In genomic region chr11:101896546-101897361, GRCm38 (mm10) we compare ENCODE assay signal across 8 mouse cellular contexts. TPM values are rescaled to one million over a fixed set of nuclear protein-coding genes. Genes with fewer than 3 reads are reported as not detected.
DNase-seq lines count a peak whose midpoint lies in the region; ATAC-seq lines count a peak whose summit lies in the region.

No protein-coding gene starts in this region.

- no peaks in the 10 kb centered on the region for H3K36me3 ChIP-seq in heart, embryonic 11.5 days (ENCODE audit: control insufficient read depth, insufficient read depth, low read length)
- no peaks in the 10 kb centered on the region for H3K36me3 ChIP-seq in heart, embryonic 10.5 days
- no peaks in the 10 kb centered on the region for H3K36me3 ChIP-seq in stomach, embryonic 16.5 days (ENCODE audit: control insufficient read depth, insufficient read depth, low read length)

- no peaks in the 10 kb centered on the region for H3K9me3 ChIP-seq in heart, embryonic 11.5 days (replicated peaks; ENCODE audit: control insufficient read depth, low read length)
- H3K9me3 ChIP-seq in heart, embryonic 10.5 days, result 0 out of 2 replicates have a peak, but pooled peaks cover 5% of the 10 kb centered on the region
- H3K9me3 ChIP-seq in stomach, embryonic 16.5 days (replicated peaks; ENCODE audit: control insufficient read depth, low read length), result no peaks in the 10 kb centered on the region

- H3K4me1 ChIP-seq in heart, embryonic 11.5 days (ENCODE audit: control insufficient read depth, insufficient read depth, low read length), result peaks cover 12% of the 10 kb centered on the region
- H3K4me1 ChIP-seq in heart, embryonic 10.5 days, result peaks cover 55% of the 10 kb centered on the region
- peaks cover 22% of the 10 kb centered on the region for H3K4me1 ChIP-seq in stomach, embryonic 16.5 days (ENCODE audit: control insufficient read depth, insufficient read depth, low read length)

- H3K4me2 ChIP-seq in heart, embryonic 11.5 days, result no peak overlapping the region
- H3K4me2 ChIP-seq in stomach, embryonic 16.5 days (ENCODE audit: low read depth, low read length), result no peak overlapping the region

- WGBS in heart, embryonic 11.5 days (ENCODE audit: insufficient replicate concordance), result 39% methylated on average over 13 of the region's 13 CpGs
- 35% methylated on average over 13 of the region's 13 CpGs for WGBS in heart, embryonic 10.5 days
- WGBS in stomach, embryonic 16.5 days, result 28% methylated on average over 13 of the region's 13 CpGs

- H3K27me3 ChIP-seq in heart, embryonic 11.5 days (ENCODE audit: control insufficient read depth, insufficient read depth, low read length), result peaks cover 9% of the 10 kb centered on the region; the same call in 1 of the 2 replicates
- H3K27me3 ChIP-seq in heart, embryonic 10.5 days (ENCODE audit: insufficient read depth, poor library complexity, severe bottlenecking), result peaks cover 41% of the 10 kb centered on the region
- H3K27me3 ChIP-seq in stomach, embryonic 16.5 days (ENCODE audit: control insufficient read depth, insufficient read depth, low read length), result peaks cover 4% of the 10 kb centered on the region; the same call in 1 of the 2 replicates

- H3K4me3 ChIP-seq in heart, embryonic 11.5 days (ENCODE audit: low read depth, low read length), result no peak overlapping the region
- no peak overlapping the region for H3K4me3 ChIP-seq in heart, embryonic 10.5 days
- no peak overlapping the region for H3K4me3 ChIP-seq in stomach, embryonic 16.5 days (replicated peaks; ENCODE audit: low read length)

- peak; percentile 66 to 89 for DNase-seq in heart, adult 18-20 months
- no peak for DNase-seq in heart, embryonic 10.5 days (ENCODE audit: low spot score)
- peak; percentile 76 to 91 for DNase-seq in kidney, postnatal 25 days
- no peak for DNase-seq in thymus, postnatal 14 days
- no peak for DNase-seq in right cerebral cortex, postnatal 10 days (ENCODE audit: low spot score in 2 of 2)
- no peak for DNase-seq in left cerebral cortex, adult 8-10 months (ENCODE audit: low spot score in 2 of 2)

- no peak overlapping the region for H3K27ac ChIP-seq in heart, embryonic 11.5 days (ENCODE audit: low read depth, low read length)
- peak overlapping the region; percentile 60 for H3K27ac ChIP-seq in heart, embryonic 10.5 days
- no peak overlapping the region for H3K27ac ChIP-seq in stomach, embryonic 16.5 days (ENCODE audit: low read length)

- no peak; the same call in 1 of the 2 replicates for ATAC-seq in heart, embryonic 11.5 days (replicated peaks; ENCODE audit: insufficient number of reproducible peaks, low FRiP score, low TSS enrichment)
- ATAC-seq in stomach, embryonic 16.5 days (ENCODE audit: insufficient read depth, low FRiP score), result peak; percentile 48; the same call in 1 of the 2 replicates

- H3K9ac ChIP-seq in heart, embryonic 11.5 days (ENCODE audit: low read depth, low read length), result no peak overlapping the region
- H3K9ac ChIP-seq in stomach, embryonic 16.5 days (ENCODE audit: low read length), result peak overlapping the region; percentile 35; the same call in 1 of the 2 replicates

RNA-seq across cellular contexts. Expression of gene Meox1, which starts 2.6 kb away (rescaled TPM):
- 1 to 10 TPM; 4.3 to 6.5 TPM for total RNA-seq in heart, adult 18-20 months (2021)
- 13.2 and 14.5 TPM in 2 replicates for polyA plus RNA-seq in heart, embryonic 11.5 days (2014; fragmentation: Nextera tagmentation; extraction: Ambion mirVana)
- 5.7 and 8.2 TPM in 2 replicates for polyA plus RNA-seq in heart, embryonic 10.5 days (2016; fragmentation: Nextera tagmentation; extraction: Ambion mirVana)
- 5.2 and 6.0 TPM in 2 replicates for polyA plus RNA-seq in stomach, embryonic 16.5 days (2015; fragmentation: Nextera tagmentation; extraction: Ambion mirVana)
- under 1 TPM; 0.26 to 0.74 (median 0.54) TPM for total RNA-seq in left cerebral cortex, adult 8-10 months (2022)

Comparison
In these comparisons a context has a peak if more than half of its experiments do, and no peak if none do; other contexts are left out.
1. DNase-seq: peak in heart, adult 18-20 months (2 of 2) and kidney, postnatal 25 days (2 of 2); none in heart, embryonic 10.5 days (single experiment), thymus, postnatal 14 days (single experiment), right cerebral cortex, postnatal 10 days (0 of 2) and left cerebral cortex, adult 8-10 months (0 of 2).